24 mouse cellular contexts compared by ENCODE assay signal in genomic region chr10:20747229-20747628, GRCm38 (mm10).
"Had no signal": no experiment of that assay in that cellular context is flagged by ENCODE, and none has a peak within 500 bp of the region (broad histone marks: within the 10 kb centered on the region; RNA-seq: fewer than 3 reads in every experiment).

No protein-coding gene starts in this region.

- H3K4me3 ChIP-seq: gastrocnemius, adult 2 months; heart, embryonic 10.5 days; heart, embryonic 12.5 days; hindbrain, embryonic 10.5 days; hindbrain, embryonic 12.5 days; intestine, embryonic 15.5 days; left cerebral cortex, adult 2 months; limb, embryonic 10.5 days; limb, embryonic 12.5 days had no signal

- H3K9ac ChIP-seq: heart, embryonic 12.5 days; hindbrain, embryonic 12.5 days; hindbrain, embryonic 14.5 days; intestine, embryonic 15.5 days; limb, embryonic 12.5 days had no signal

- H3K9me3 ChIP-seq: heart, embryonic 10.5 days; heart, embryonic 12.5 days; hindbrain, embryonic 10.5 days; hindbrain, embryonic 12.5 days; intestine, embryonic 15.5 days; limb, embryonic 10.5 days; limb, embryonic 12.5 days had no signal

- ATAC-seq: hindbrain, embryonic 16.5 days; inflammation-experienced regulatory T-cells, adult 6 months; intestine, embryonic 15.5 days; intestine, postnatal 0 days had no signal

- H3K27me3 ChIP-seq: heart, embryonic 12.5 days; hindbrain, embryonic 12.5 days; intestine, embryonic 15.5 days; limb, embryonic 12.5 days had no signal

- DNase-seq: gastrocnemius, adult 2 months; gastrocnemius, postnatal 10 days; gastrocnemius, postnatal 25 days; heart, adult 18-20 months; heart, postnatal 10 days; heart, postnatal 4 days; kidney, adult 18-20 months; kidney, adult 8-10 months; kidney, postnatal 14 days; kidney, postnatal 36 days; layer of hippocampus, adult 9-11 months had no signal

- H3K4me2 ChIP-seq: heart, embryonic 12.5 days; hindbrain, embryonic 12.5 days; hindbrain, embryonic 14.5 days; intestine, embryonic 15.5 days; limb, embryonic 12.5 days had no signal

- H3K4me1 ChIP-seq: heart, embryonic 10.5 days; heart, embryonic 12.5 days; hindbrain, embryonic 10.5 days; hindbrain, embryonic 12.5 days; intestine, embryonic 15.5 days; limb, embryonic 10.5 days; limb, embryonic 12.5 days had no signal

- H3K36me3 ChIP-seq: heart, embryonic 10.5 days; heart, embryonic 12.5 days; hindbrain, embryonic 10.5 days; hindbrain, embryonic 12.5 days; intestine, embryonic 15.5 days; limb, embryonic 10.5 days; limb, embryonic 12.5 days had no signal

- H3K27ac ChIP-seq: gastrocnemius, adult 2 months; heart, embryonic 10.5 days; hindbrain, embryonic 10.5 days; hindbrain, embryonic 12.5 days; hindbrain, embryonic 14.5 days; intestine, embryonic 15.5 days; kidney, postnatal 0 days; left cerebral cortex, adult 2 months; limb, embryonic 10.5 days; limb, embryonic 12.5 days had no signal
